Mouse (Mus musculus) central nervous system, embryonic 18 days (tissue): ENCODE data around the gene Ndufaf7. TPM values are rescaled to one million over a fixed set of nuclear protein-coding genes. Genes with fewer than 3 reads are reported as not detected.

Experiments used
- polyA plus RNA-seq: library from polyadenylated mRNA; depleted of rRNA; stranded (reverse); fragments of >200 nt; gene quantifications from 2 replicates; pipeline ENCODE4 v1.2.3, GENCODE M21; 2012; rRNA removed

Ndufaf7 gene
- polyA plus RNA-seq, result 42.6 and 44.5 TPM in 2 replicates

GRCm38 (mm10) chr17:78936466-78937228, at the start of gene Ndufaf7, which contains the start of gene Cebpz:
TSS of gene Ndufaf7 (plus strand) at chr17:78937136.
TSS of gene Cebpz (minus strand) at chr17:78937066.

GRCm38 (mm10) chr17:78906892-78907291, 30.0 kb upstream of the Ndufaf7 start, which contains the start of gene Sult6b1:
TSS of gene Sult6b1 (minus strand) at chr17:78906992.

GRCm38 (mm10) chr17:78916369-78916813, 20.5 kb upstream of the Ndufaf7 start, which contains the start of gene Cebpzos:
TSS of gene Cebpzos (plus strand) at chr17:78916500.

Other genes with a start within 250 kb of the Ndufaf7 start
- gene Strn, start 199.9 kb upstream of the Ndufaf7 start, polyA plus RNA-seq, result 12.3 and 12.7 TPM in 2 replicates
- 31.5 and 32.3 TPM in 2 replicates for gene Heatr5b, start 101.8 kb upstream of the Ndufaf7 start, polyA plus RNA-seq
- gene Gpatch11, start 101.6 kb upstream of the Ndufaf7 start, polyA plus RNA-seq, result 25.1 and 29.8 TPM in 2 replicates
- 1.5 and 2.0 TPM in 2 replicates for gene Eif2ak2, start 54.6 kb upstream of the Ndufaf7 start, polyA plus RNA-seq
- 0.11 TPM in 1 of 2 replicates, not detected in the other for gene Sult6b1, start 30.1 kb upstream of the Ndufaf7 start, polyA plus RNA-seq
- gene Cebpzos, start 20.6 kb upstream of the Ndufaf7 start, polyA plus RNA-seq, result 44.3 and 51.9 TPM in 2 replicates
- gene Cebpz, start 70 bp upstream of the Ndufaf7 start, polyA plus RNA-seq, result 20.8 and 21.3 TPM in 2 replicates
- 17.8 and 19.4 TPM in 2 replicates for gene Prkd3, start 83.7 kb downstream of the Ndufaf7 start, polyA plus RNA-seq
- 16.9 and 19.5 TPM in 2 replicates for gene Qpct, start 114.8 kb downstream of the Ndufaf7 start, polyA plus RNA-seq